Mouse (Mus musculus): ENCODE measurements at regions not wholly inside any gene's neighbourhood (a gene's known extent, or its start where the extent isn't known, plus 50 kb on each side); places are given as distances from the start of the nearest gene placed in this dataset.

GRCm38 (mm10) chr2:63347562-63347961, 163.5 kb upstream of the Kcnh7 start:
- TF ChIP-seq POLR2A (IDR thresholded peaks at IDR 0.05; ENCODE audit: low read depth, low read length): no peak
- no peak for TF ChIP-seq CTCF (conservative IDR thresholded peaks at IDR 0.05; ENCODE audit: insufficient read depth, insufficient read length, low read depth, low read length)

Data from kidney, adult 2 months (tissue).